Mouse (Mus musculus) myocyte (in vitro differentiated cells): ENCODE results near the gene Trappc10. TPM values are rescaled to one million over a fixed set of nuclear protein-coding genes. Genes with fewer than 3 reads are reported as not detected.

Experiments
- H3K27me3 ChIP-seq: one replicate; pipeline ENCODE4 v1.6.1; 2011; ENCODE audit not compliant: control insufficient read depth, insufficient read depth, insufficient read length
- H3K36me3 ChIP-seq: one replicate; pipeline ENCODE4 v1.6.1; 2011; ENCODE audit not compliant: control insufficient read depth, insufficient read depth
- H3K4me2 ChIP-seq: one replicate; pipeline ENCODE4 v1.6.1; 2011; ENCODE audit warnings: low read depth, control low read depth
- H3K4me3 ChIP-seq: one replicate; pipeline ENCODE4 v1.5.1; 2011; ENCODE audit warnings: mild to moderate bottlenecking, control low read depth, moderate library complexity
- H3K79me2 ChIP-seq: one replicate; pipeline ENCODE4 v1.6.1; 2011; ENCODE audit not compliant: control insufficient read depth, insufficient read depth
- H3ac ChIP-seq: one replicate; pipeline ENCODE4 v1.6.1; 2011; ENCODE audit not compliant: control insufficient read depth, insufficient read length
- CEBPB ChIP-seq: IDR thresholded peaks from 2 replicates; pipeline ENCODE4 v1.6.1; 2011; ENCODE audit warnings: mild to moderate bottlenecking, moderate library complexity; ENCODE audit not compliant: poor library complexity, insufficient read depth, severe bottlenecking
- E2F4 ChIP-seq: IDR thresholded peaks from one replicate; pipeline ENCODE4 v1.6.1; 2011; ENCODE audit warnings: mild to moderate bottlenecking, control low read depth, moderate library complexity; ENCODE audit not compliant: insufficient read depth
- MAX ChIP-seq: IDR thresholded peaks from one replicate; pipeline ENCODE4 v1.6.1; 2011; ENCODE audit warnings: low read depth, mild to moderate bottlenecking, control low read depth
- MYOD1 ChIP-seq, 3 experiments: IDR thresholded peaks; one replicate each; pipeline ENCODE4 v1.6.1; 2011; ENCODE audit warnings: control low read depth in 2 of 3, low read depth in 2 of 3, mild to moderate bottlenecking in 2 of 3, moderate library complexity in 1 of 3; ENCODE audit not compliant: insufficient read length in 2 of 3, control insufficient read depth in 1 of 3
- MYOG ChIP-seq, 3 experiments: IDR thresholded peaks; one replicate each; pipeline ENCODE4 v1.6.1; 2011; ENCODE audit warnings: control low read depth in 2 of 3, low read depth in 2 of 3, mild to moderate bottlenecking in 2 of 3; ENCODE audit not compliant: insufficient read length in 2 of 3, control insufficient read depth in 1 of 3, insufficient read depth in 1 of 3
- POLR2A ChIP-seq: IDR thresholded peaks from one replicate; pipeline ENCODE4 v1.6.1; 2011; ENCODE audit warnings: low read depth, mild to moderate bottlenecking, control low read depth, moderate library complexity; ENCODE audit not compliant: insufficient read length
- POLR2AphosphoS2 ChIP-seq: IDR thresholded peaks from one replicate; pipeline ENCODE4 v1.6.1; 2011; ENCODE audit warnings: low read depth, control low read depth; ENCODE audit not compliant: insufficient read length
- REST ChIP-seq: IDR thresholded peaks from one replicate; pipeline ENCODE4 v1.6.1; 2011; ENCODE audit warnings: mild to moderate bottlenecking, control low read depth, moderate library complexity; ENCODE audit not compliant: insufficient read depth, insufficient read length
- SRF ChIP-seq: IDR thresholded peaks from one replicate; pipeline ENCODE4 v1.6.1; 2011; ENCODE audit warnings: low read depth; ENCODE audit not compliant: control insufficient read depth, insufficient read length
- TCF12 ChIP-seq: IDR thresholded peaks from one replicate; pipeline ENCODE4 v1.6.1; 2011; ENCODE audit warnings: mild to moderate bottlenecking, control low read depth; ENCODE audit not compliant: poor library complexity, insufficient read depth, severe bottlenecking
- TCF3 ChIP-seq: IDR thresholded peaks from one replicate; pipeline ENCODE4 v1.6.1; 2011; ENCODE audit warnings: low read depth, control low read depth; ENCODE audit not compliant: insufficient read length
- USF1 ChIP-seq: IDR thresholded peaks from one replicate; pipeline ENCODE4 v1.6.1; 2011; ENCODE audit warnings: low read depth, mild to moderate bottlenecking, control low read depth, moderate library complexity
- polyA plus RNA-seq: library from polyadenylated mRNA; unstranded; fragments of >200 nt; fragmentation: generic; extraction: Trizol; gene quantifications from one replicate; pipeline ENCODE4 v1.2.1, GENCODE M21; 2012; ENCODE audit warnings: missing spikeins

Trappc10 gene
- polyA plus RNA-seq, 1 experiment, result 24.6 TPM

- Histone ChIP-seq H3K4me3 (no peak overlapping the region), H3K79me2 (no peaks in the 10 kb centered on the region), H3K4me2 (no peak overlapping the region), H3ac (no peak overlapping the region), H3K36me3 (no peaks in the 10 kb centered on the region), H3K27me3 (peaks cover 11% of the 10 kb centered on the region)
- TF ChIP-seq TCF3, result no peak
- no peak for TF ChIP-seq POLR2A
- no peak for TF ChIP-seq MYOG (IDR thresholded peaks at IDR 0.05; ENCODE audit: control insufficient read depth in 1 of 3, insufficient read depth in 1 of 3, insufficient read length in 2 of 3, low read depth in 2 of 3)
- TF ChIP-seq MAX, result no peak
- TF ChIP-seq E2F4, result no peak
- TF ChIP-seq SRF, result no peak
- TF ChIP-seq POLR2AphosphoS2, result no peak
- TF ChIP-seq CEBPB, result no peak
- TF ChIP-seq MYOD1 (IDR thresholded peaks at IDR 0.05; ENCODE audit: control insufficient read depth in 1 of 3, insufficient read length in 2 of 3, low read depth in 2 of 3), result no peak
- no peak for TF ChIP-seq TCF12
- no peak for TF ChIP-seq USF1
- no peak for TF ChIP-seq REST
Observed at GRCm38 (mm10) chr10:78156926-78157325, 87.5 kb downstream of the Trappc10 start.

GRCm38 (mm10) chr10:78148834-78149766 lies 95.3 kb downstream of the Trappc10 start:
- Histone ChIP-seq H3K4me3 (no peak overlapping the region), H3K79me2 (no peaks in the 10 kb centered on the region), H3ac (no peak overlapping the region), H3K36me3 (no peaks in the 10 kb centered on the region), H3K4me2 (no peak overlapping the region), H3K27me3 (peaks cover 31% of the 10 kb centered on the region)
- TF ChIP-seq E2F4 (no peak), REST (no peak), TCF12 (no peak), USF1 (no peak), MYOD1 (IDR thresholded peaks at IDR 0.05; ENCODE audit: control insufficient read depth in 1 of 3, insufficient read length in 2 of 3, low read depth in 2 of 3) (no peak), TCF3 (no peak), SRF (no peak), CEBPB (no peak), POLR2AphosphoS2 (no peak), MAX (no peak), POLR2A (no peak), MYOG (IDR thresholded peaks at IDR 0.05; ENCODE audit: control insufficient read depth in 1 of 3, insufficient read depth in 1 of 3, insufficient read length in 2 of 3, low read depth in 2 of 3) (no peak)

GRCm38 (mm10) chr10:78147908-78148441 lies 96.5 kb downstream of the Trappc10 start:
- H3K36me3 ChIP-seq, result no peaks in the 10 kb centered on the region
- H3K27me3 ChIP-seq, result peaks cover 26% of the 10 kb centered on the region
- no peak overlapping the region for H3ac ChIP-seq
- TF ChIP-seq REST (no peak), MAX (no peak), CEBPB (no peak), POLR2AphosphoS2 (no peak), USF1 (no peak)
- H3K4me3 ChIP-seq, result no peak overlapping the region
- H3K79me2 ChIP-seq, result no peaks in the 10 kb centered on the region
- no peak overlapping the region for H3K4me2 ChIP-seq

- Histone ChIP-seq H3K4me3 (no peak overlapping the region), H3ac (no peak overlapping the region), H3K27me3 (peaks cover 19% of the 10 kb centered on the region), H3K79me2 (no peaks in the 10 kb centered on the region), H3K4me2 (no peak overlapping the region), H3K36me3 (no peaks in the 10 kb centered on the region)
- TF ChIP-seq REST, result no peak
- TF ChIP-seq POLR2AphosphoS2, result no peak
- TF ChIP-seq MYOD1 (IDR thresholded peaks at IDR 0.05; ENCODE audit: control insufficient read depth in 1 of 3, insufficient read length in 2 of 3, low read depth in 2 of 3), result no peak
- TF ChIP-seq USF1, result no peak
- TF ChIP-seq TCF3, result no peak
- no peak for TF ChIP-seq TCF12
- no peak for TF ChIP-seq SRF
- TF ChIP-seq MYOG (IDR thresholded peaks at IDR 0.05; ENCODE audit: control insufficient read depth in 1 of 3, insufficient read depth in 1 of 3, insufficient read length in 2 of 3, low read depth in 2 of 3), result no peak
- TF ChIP-seq POLR2A, result no peak
- no peak for TF ChIP-seq MAX
- TF ChIP-seq CEBPB, result no peak
- no peak for TF ChIP-seq E2F4
Observed at GRCm38 (mm10) chr10:78143727-78144505, 100.5 kb downstream of the Trappc10 start.
